Mouse (Mus musculus): ENCODE data around the gene Slc6a6. TPM values are rescaled to one million over a fixed set of nuclear protein-coding genes. Genes with fewer than 3 reads are reported as not detected.

The Slc6a6 gene
- polyA plus RNA-seq, 1 experiment from 2014 or later: 106 TPM

DNA sequence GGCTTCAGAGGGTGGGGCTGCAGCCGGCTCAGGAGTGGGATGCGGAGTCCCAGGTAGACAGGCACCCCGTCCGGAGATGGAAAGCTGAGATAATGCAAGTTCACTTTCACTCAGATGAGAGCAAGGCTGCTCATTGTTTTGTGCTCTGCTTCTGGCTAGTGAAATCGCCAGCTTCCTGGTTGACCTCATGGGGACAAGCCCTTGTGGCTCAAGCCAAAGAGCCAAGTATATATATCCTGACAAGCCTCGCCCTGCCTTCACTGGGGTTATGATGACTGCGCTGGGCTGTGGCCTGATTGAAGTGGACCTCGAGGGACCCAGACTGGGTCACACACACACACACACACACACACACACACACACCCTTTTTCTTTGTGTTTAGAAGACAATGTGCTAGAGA lies 31.2 kb downstream of the Slc6a6 start:
- TF ChIP-seq CTCF (IDR thresholded peaks at IDR 0.05; ENCODE audit: low read depth): no peak
- ATAC-seq (replicated peaks; ENCODE audit: low FRiP score, low read depth) (no peak), DNase-seq (ENCODE audit: low spot score) (no peak)
- Histone ChIP-seq H3K9ac (ENCODE audit: low read depth, low read length) (no peak overlapping the region), H3K4me1 (replicated peaks; ENCODE audit: insufficient read depth, low read length) (peaks cover 26% of the 10 kb centered on the region), H3K27ac (no peak overlapping the region), H3K4me3 (replicated peaks; ENCODE audit: low read depth, low read length) (no peak overlapping the region), H3K9me3 (replicated peaks; ENCODE audit: low read length) (no peaks in the 10 kb centered on the region), H3K36me3 (ENCODE audit: insufficient read depth, low read length) (peaks cover 6% of the 10 kb centered on the region), H3K4me2 (ENCODE audit: low read length) (no peak overlapping the region), H3K27me3 (ENCODE audit: insufficient read depth, low read length) (no peaks in the 10 kb centered on the region)
- 81% methylated on average over 8 of the region's 8 CpGs for WGBS

DNA sequence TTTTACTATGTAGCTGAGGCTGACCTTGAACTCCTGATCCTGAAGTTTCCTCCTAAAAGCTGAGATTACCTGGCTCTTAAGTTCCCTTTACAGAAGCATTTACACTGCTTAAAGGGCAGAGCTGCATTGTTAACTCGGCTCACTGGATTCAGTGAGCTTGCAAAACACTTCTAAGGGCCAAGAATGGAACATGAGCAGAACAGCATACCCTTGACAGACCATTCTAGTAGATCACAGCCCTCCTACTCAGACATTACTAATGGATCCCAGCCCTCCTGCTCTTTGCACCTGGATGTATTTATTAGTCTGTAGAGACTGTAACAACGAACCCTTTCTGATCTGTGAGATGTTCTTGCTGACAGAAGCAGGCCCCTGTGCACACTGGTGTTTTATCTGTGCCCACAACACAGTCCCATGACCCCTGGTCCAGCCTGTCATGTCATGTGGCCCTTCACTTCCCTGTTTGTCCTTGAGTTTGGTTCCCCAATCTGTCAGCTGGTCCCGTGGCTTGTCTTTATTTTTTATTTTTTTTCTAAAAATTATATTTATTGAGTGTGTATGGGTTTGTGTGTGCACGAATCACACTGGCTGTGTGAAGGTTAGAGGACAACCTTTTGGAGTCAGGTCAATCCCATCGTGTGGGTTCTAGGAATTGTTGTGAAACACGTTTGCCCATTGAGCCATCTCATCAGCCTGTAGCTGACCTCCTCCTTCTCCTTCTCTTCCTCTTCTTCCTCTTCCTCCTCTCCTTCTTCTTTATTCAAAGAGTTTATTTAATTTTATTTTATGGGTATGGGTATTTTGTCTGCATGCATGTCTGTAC lies 32.3 kb downstream of the Slc6a6 start:
- Histone ChIP-seq H3K9me3 (replicated peaks; ENCODE audit: low read length) (no peaks in the 10 kb centered on the region), H3K9ac (ENCODE audit: low read depth, low read length) (no peak overlapping the region), H3K27me3 (ENCODE audit: insufficient read depth, low read length) (no peaks in the 10 kb centered on the region), H3K4me2 (ENCODE audit: low read length) (no peak overlapping the region), H3K4me1 (replicated peaks; ENCODE audit: insufficient read depth, low read length) (peaks cover 35% of the 10 kb centered on the region), H3K27ac (peak overlapping the region; percentile 48; the same call in 1 of the 2 replicates), H3K36me3 (ENCODE audit: insufficient read depth, low read length) (peaks cover 6% of the 10 kb centered on the region), H3K4me3 (replicated peaks; ENCODE audit: low read depth, low read length) (no peak overlapping the region)
- 75% methylated on average over 6 of the region's 6 CpGs for WGBS
- TF ChIP-seq CTCF (IDR thresholded peaks at IDR 0.05; ENCODE audit: low read depth): no peak
- DNase-seq (ENCODE audit: low spot score) (no peak), ATAC-seq (replicated peaks; ENCODE audit: low FRiP score, low read depth) (no peak)

DNA sequence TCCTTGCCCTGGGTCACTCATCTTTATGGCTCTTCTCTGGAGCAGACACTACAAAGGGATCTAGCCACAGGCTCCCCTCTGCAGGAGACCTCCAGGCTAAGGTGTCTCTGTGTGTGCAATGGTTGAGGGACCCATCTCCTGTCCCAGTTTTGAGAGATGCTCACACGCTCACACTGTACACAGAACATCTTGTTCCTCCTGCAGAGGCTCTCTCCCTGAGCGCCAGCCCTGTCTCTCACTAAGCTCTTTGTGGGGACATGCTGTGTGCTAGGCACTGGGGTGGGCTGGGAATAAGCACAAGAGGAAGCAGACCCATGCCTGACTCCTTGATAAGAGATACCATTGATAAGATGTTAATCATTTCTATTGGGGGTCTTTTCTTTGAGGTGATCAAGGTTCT lies 34.2 kb downstream of the Slc6a6 start:
- ATAC-seq (replicated peaks; ENCODE audit: low FRiP score, low read depth): no peak
- WGBS: 90% methylated on average over 2 of the region's 2 CpGs

DNA sequence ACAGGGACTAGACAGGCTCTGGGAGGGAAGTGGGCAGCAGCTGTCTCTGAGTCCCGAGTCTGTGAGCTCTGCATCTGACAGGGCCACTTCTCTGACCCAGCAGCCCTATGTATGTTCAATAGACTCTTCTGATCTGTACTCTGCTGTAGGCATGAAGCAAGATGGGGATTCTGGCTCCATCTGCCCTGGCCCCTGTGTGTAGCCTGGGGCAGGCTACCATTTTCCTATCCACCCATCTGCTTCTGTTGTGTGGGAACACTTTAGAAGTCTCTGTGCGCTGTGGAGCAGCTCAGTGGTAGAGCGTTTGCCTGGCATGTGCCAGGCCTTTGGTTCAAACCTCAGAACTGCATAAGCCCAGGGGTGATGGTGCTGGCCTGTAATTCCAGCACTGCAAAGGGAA lies 34.8 kb downstream of the Slc6a6 start:
- Histone ChIP-seq H3K27ac (peak overlapping the region; percentile 73), H3K36me3 (ENCODE audit: insufficient read depth, low read length) (peaks cover 14% of the 10 kb centered on the region), H3K27me3 (ENCODE audit: insufficient read depth, low read length) (no peaks in the 10 kb centered on the region), H3K9ac (ENCODE audit: low read depth, low read length) (no peak overlapping the region), H3K4me3 (replicated peaks; ENCODE audit: low read depth, low read length) (no peak overlapping the region), H3K9me3 (replicated peaks; ENCODE audit: low read length) (no peaks in the 10 kb centered on the region), H3K4me2 (ENCODE audit: low read length) (no peak overlapping the region), H3K4me1 (replicated peaks; ENCODE audit: insufficient read depth, low read length) (peaks cover 25% of the 10 kb centered on the region)
- no peak for DNase-seq (ENCODE audit: low spot score)
- 73% methylated on average over 3 of the region's 3 CpGs for WGBS
- no peak for TF ChIP-seq CTCF (IDR thresholded peaks at IDR 0.05; ENCODE audit: low read depth)
- no peak for ATAC-seq (replicated peaks; ENCODE audit: low FRiP score, low read depth)

More for the DNA sequence above, 34.2 kb downstream of the Slc6a6 start:
- Histone ChIP-seq H3K27me3 (ENCODE audit: insufficient read depth, low read length) (no peaks in the 10 kb centered on the region), H3K4me1 (replicated peaks; ENCODE audit: insufficient read depth, low read length) (peaks cover 25% of the 10 kb centered on the region), H3K4me2 (ENCODE audit: low read length) (no peak overlapping the region), H3K27ac (peak overlapping the region; percentile 73), H3K36me3 (ENCODE audit: insufficient read depth, low read length) (peaks cover 9% of the 10 kb centered on the region), H3K9me3 (replicated peaks; ENCODE audit: low read length) (no peaks in the 10 kb centered on the region), H3K4me3 (replicated peaks; ENCODE audit: low read depth, low read length) (no peak overlapping the region), H3K9ac (ENCODE audit: low read depth, low read length) (no peak overlapping the region)
- no peak for TF ChIP-seq CTCF (IDR thresholded peaks at IDR 0.05; ENCODE audit: low read depth)
- no peak for DNase-seq (ENCODE audit: low spot score)

DNA sequence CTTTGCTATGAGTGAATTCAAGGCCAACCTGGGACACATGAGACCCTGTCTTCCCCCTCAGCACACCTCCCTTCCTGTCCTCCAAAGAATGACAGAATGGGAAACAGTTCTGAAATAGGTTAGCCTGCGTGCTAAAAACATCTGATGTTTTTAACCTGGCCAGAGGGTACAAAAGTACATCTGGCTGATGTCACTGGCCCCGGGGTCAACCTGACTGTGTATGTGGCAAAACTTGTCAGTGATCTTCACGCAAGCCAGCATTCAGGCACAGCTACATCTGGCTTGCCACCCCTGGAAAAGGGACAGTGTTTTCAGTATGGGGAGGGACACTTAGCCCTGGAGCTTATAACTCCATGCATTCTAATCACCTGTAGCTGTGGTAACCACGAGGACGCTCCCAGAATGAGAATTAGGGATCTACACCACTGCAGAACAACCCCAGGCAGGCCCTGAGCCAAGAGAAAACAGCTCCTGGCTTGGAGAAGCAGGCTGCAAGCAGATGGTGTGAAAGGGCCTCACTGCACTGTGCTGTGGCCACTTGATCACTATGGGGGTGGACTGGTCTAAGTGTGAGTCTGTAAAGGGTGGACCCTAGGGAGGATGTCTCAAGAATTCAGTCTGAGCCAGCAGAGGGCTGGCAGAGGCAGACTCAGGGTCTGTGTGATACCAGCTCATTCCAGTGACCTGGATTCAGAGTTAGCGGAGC lies 35.3 kb downstream of the Slc6a6 start:
- 46% methylated on average over 6 of the region's 6 CpGs for WGBS
- no peaks in the 10 kb centered on the region for H3K27me3 ChIP-seq (ENCODE audit: insufficient read depth, low read length)
- TF ChIP-seq CTCF (IDR thresholded peaks at IDR 0.05; ENCODE audit: low read depth): no peak
- no peak overlapping the region for H3K4me2 ChIP-seq (ENCODE audit: low read length)
- H3K27ac ChIP-seq: peak overlapping the region; percentile 73
- H3K9me3 ChIP-seq (replicated peaks; ENCODE audit: low read length): no peaks in the 10 kb centered on the region
- H3K36me3 ChIP-seq (ENCODE audit: insufficient read depth, low read length): peaks cover 20% of the 10 kb centered on the region
- no peak for DNase-seq (ENCODE audit: low spot score)
- H3K4me1 ChIP-seq (replicated peaks; ENCODE audit: insufficient read depth, low read length): peaks cover 25% of the 10 kb centered on the region
- H3K4me3 ChIP-seq (replicated peaks; ENCODE audit: low read depth, low read length): no peak overlapping the region
- peak; percentile 56; the same call in 1 of the 2 replicates for ATAC-seq (replicated peaks; ENCODE audit: low FRiP score, low read depth)
- H3K9ac ChIP-seq (ENCODE audit: low read depth, low read length): no peak overlapping the region

DNA sequence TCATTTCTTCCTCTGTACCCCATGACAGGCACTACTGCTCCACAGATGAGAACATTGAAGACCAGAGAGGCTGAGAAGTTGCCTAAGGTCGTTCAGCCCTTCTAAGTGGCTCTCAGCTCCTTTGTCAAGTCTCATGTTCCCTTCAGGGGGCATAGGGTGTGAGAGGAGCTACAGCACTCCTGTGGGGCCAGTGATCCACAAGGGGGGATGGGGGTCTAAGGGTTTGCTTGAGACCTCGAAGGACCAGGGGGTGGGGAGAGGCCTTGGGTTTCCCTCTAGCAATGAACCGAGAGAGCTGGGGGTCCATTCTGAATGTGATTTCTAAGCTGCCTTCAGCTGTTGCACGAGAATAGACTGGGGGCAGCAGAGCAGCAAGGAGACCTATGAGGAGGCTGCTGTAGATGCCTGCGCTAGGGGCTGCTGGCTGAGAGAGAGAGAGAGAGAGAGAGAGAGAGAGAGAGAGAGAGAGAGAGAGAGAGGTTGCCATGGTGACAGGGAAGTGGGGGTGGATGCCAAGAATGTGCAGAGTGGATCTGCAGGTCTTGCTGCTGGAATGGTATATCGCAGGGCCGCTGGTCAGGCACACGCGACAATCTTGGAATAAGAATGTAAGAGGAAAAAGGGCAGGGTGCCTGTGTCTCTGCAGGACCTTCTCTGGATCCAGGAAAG lies 36.1 kb downstream of the Slc6a6 start:
- ATAC-seq (replicated peaks; ENCODE audit: low FRiP score, low read depth): peak; percentile 45
- no peak overlapping the region for H3K4me2 ChIP-seq (ENCODE audit: low read length)
- H3K36me3 ChIP-seq (ENCODE audit: insufficient read depth, low read length): peaks cover 28% of the 10 kb centered on the region
- 11% methylated on average over 9 of the region's 9 CpGs for WGBS
- peak overlapping the region; percentile 73 for H3K27ac ChIP-seq
- no peaks in the 10 kb centered on the region for H3K27me3 ChIP-seq (ENCODE audit: insufficient read depth, low read length)
- H3K4me3 ChIP-seq (replicated peaks; ENCODE audit: low read depth, low read length): no peak overlapping the region
- no peaks in the 10 kb centered on the region for H3K9me3 ChIP-seq (replicated peaks; ENCODE audit: low read length)
- peaks cover 25% of the 10 kb centered on the region for H3K4me1 ChIP-seq (replicated peaks; ENCODE audit: insufficient read depth, low read length)
- no peak for TF ChIP-seq CTCF (IDR thresholded peaks at IDR 0.05; ENCODE audit: low read depth)
- H3K9ac ChIP-seq (ENCODE audit: low read depth, low read length): 0 out of 2 replicates have a peak overlapping the region, but pooled peaks have one; percentile 18
- peak; percentile 64 for DNase-seq (ENCODE audit: low spot score)
